Mouse (Mus musculus): ENCODE results near the gene Ccdc47. TPM values are rescaled to one million over a fixed set of nuclear protein-coding genes. Genes with fewer than 3 reads are reported as not detected.

Gene Ccdc47
- polyA plus RNA-seq, 1 experiment from 2014 or later, result 87.3 TPM

DNA sequence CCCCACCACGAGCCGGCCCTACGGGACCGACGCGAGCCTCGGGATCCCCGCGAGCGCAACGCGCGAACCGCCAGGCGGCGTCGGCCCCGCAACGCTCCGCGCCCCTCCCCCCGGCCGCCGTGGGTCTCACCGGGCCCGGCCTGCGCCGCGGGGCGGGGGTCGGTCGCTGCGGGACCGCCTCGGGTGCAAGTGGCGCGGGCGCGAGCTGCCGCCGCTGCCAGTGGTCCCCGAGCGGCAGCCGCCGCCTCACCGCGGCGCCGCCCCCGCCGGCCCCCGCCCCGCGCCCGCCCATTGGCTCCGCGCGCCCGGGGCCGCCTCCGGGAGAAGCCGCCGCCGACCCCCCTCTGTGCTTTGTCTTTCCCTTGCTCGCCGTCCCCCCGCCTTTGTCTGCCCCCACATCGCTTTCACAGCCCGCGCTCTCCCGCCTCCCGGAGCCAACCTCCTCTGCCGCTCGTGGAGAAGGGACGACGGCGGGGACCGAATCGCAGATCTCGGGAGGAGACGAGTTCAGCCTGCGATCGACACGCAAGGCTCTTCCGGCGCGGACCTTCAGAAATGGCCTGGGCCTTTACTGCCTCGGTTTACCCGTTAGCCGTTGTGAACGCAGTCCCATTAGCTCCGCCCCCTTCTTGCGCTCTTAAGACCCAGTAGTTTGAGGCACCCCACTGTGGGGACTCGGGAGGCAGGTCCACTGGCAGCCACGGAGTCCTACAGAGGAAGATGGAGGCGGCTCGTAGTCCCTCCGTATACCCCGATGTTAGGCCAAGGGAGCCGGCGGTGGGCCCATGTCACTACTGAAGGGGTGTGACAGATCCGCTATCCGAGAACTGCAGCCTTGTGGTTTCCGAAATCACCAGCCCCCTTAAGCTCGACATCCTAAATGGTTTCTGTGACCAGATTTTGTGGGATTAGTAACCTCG is 56.0 kb downstream of the Ccdc47 start:
- Histone ChIP-seq H3K9me3 (replicated peaks) (no peaks in the 10 kb centered on the region), H3K4me1 (replicated peaks) (peaks cover 39% of the 10 kb centered on the region), H3K27ac (peak overlapping the region; percentile 90), H3K9ac (peak overlapping the region; percentile 93), H3K27me3 (no peaks in the 10 kb centered on the region), H3K36me3 (peaks cover 19% of the 10 kb centered on the region), H3K4me3 (peak overlapping the region; percentile 89), H3K4me2 (peak overlapping the region; percentile 97)
- ATAC-seq (replicated peaks; ENCODE audit: insufficient number of reproducible peaks, insufficient read depth, low FRiP score, low read depth), result peak; percentile 76
- WGBS, result 1% methylated on average over 89 of the region's 106 CpGs

DNA sequence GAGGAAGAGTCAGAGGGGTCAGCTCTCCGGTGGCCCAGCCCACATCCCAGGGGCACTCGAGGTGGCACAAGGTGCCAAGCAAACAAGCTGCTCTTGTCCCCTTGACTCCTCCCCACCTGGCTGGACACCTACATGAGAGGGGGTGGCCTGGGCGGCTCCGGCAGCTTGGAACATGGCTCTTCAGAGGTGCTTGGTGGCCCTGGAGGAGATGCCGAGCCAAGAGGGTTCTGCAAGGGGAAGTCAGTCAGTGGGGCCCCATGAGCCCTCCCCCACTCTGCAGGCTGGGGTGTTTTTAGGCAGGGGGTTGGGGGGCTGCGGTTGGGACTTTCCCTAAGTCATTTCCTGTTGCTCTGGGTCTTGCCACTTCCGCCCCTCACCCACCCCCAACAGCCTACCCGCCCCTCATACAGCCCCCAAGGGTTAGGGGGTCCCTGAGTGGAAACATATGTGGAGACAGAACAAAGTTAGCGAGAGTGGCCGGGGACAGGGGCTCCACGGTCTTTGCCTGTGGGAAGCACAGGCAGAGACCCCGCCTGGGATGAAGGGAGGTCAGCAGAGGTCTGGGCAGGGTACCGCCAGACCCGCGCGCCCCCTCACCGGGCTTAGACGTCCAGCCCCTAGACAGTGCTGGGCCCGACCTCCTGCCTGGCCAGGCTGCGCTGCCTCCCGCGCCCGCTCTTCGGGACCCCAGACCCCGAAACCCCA is 56.8 kb downstream of the Ccdc47 start:
- peak overlapping the region; percentile 90 for H3K27ac ChIP-seq
- H3K9me3 ChIP-seq (replicated peaks), result no peaks in the 10 kb centered on the region
- under 1% methylated on average over 21 of the region's 25 CpGs for WGBS
- peak overlapping the region; percentile 97 for H3K4me2 ChIP-seq
- ATAC-seq (replicated peaks; ENCODE audit: insufficient number of reproducible peaks, insufficient read depth, low FRiP score, low read depth), result peak; percentile 25
- H3K9ac ChIP-seq, result peak overlapping the region; percentile 93
- H3K4me3 ChIP-seq, result peak overlapping the region; percentile 89
- H3K27me3 ChIP-seq, result no peaks in the 10 kb centered on the region
- peaks cover 27% of the 10 kb centered on the region for H3K36me3 ChIP-seq
- peaks cover 38% of the 10 kb centered on the region for H3K4me1 ChIP-seq (replicated peaks)

DNA sequence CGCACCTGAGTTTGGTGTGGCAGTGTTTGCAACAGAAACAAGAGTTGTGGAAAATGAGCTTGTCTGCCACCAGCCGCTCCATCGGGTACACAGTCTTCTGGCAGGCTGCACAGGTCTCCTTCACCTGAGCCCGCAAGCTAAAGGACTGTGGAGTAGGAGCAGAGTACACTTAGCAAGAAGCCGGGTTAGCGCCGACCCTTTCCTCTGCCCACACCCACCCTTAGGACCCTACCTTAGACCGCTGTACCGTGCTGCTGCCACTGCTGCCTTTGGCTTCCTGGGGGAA is 57.3 kb downstream of the Ccdc47 start:
- peaks cover 36% of the 10 kb centered on the region for H3K4me1 ChIP-seq (replicated peaks)
- H3K36me3 ChIP-seq, result peaks cover 32% of the 10 kb centered on the region
- H3K9me3 ChIP-seq (replicated peaks), result no peaks in the 10 kb centered on the region
- peak overlapping the region; percentile 89 for H3K4me3 ChIP-seq
- no peaks in the 10 kb centered on the region for H3K27me3 ChIP-seq
- H3K27ac ChIP-seq, result peak overlapping the region; percentile 90
- 35% methylated on average over 8 of the region's 9 CpGs for WGBS
- ATAC-seq (replicated peaks; ENCODE audit: insufficient number of reproducible peaks, insufficient read depth, low FRiP score, low read depth), result no peak
- H3K9ac ChIP-seq, result peak overlapping the region; percentile 93
- peak overlapping the region; percentile 97 for H3K4me2 ChIP-seq

DNA sequence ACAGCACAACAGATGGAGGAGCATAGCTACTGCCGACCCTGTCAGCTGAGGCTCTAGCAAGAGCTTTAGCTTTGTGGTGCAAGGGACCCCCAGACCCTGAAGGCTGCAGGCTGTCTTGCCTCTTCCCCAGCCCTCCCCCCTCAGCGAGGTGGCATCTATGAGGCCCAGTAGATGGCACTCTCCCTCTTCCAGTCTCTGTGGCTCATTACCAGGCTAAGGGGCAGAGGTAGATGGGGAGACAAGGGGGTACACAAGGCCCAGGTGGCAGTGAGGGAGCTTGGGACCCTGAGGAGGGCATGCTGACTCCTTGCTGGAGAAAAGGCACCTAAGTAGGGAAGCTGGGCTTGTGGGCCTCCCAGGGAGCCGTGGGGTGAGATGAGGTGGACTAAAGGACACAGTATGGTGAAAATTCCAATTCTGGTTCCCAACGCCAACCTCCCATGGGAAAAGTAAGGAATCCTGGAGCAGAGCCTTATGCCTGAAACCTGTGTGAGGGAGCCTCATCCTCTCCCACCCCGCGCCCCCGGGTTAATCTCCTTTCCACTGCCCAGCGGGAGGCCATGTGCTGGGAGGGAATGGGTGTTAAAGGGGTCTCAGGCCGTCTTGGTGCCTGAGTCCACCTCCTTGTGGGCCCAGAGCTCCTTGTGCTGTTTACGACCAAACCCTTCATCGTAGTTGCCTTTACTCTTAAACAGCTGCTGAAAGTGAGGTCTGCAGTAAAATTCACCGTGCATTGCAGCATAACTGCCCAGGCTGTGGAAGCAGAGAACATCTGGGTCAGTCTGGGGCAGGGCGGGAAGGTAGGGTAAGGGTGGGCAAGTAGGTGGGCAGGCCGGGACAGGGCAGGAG is 57.8 kb downstream of the Ccdc47 start:
- peaks cover 34% of the 10 kb centered on the region for H3K36me3 ChIP-seq
- peak overlapping the region; percentile 90 for H3K27ac ChIP-seq
- peak overlapping the region; percentile 97 for H3K4me2 ChIP-seq
- ATAC-seq (replicated peaks; ENCODE audit: insufficient number of reproducible peaks, insufficient read depth, low FRiP score, low read depth), result no peak
- H3K4me1 ChIP-seq (replicated peaks), result peaks cover 36% of the 10 kb centered on the region
- no peaks in the 10 kb centered on the region for H3K9me3 ChIP-seq (replicated peaks)
- H3K27me3 ChIP-seq, result no peaks in the 10 kb centered on the region
- 55% methylated on average over 14 of the region's 14 CpGs for WGBS
- H3K4me3 ChIP-seq, result peak overlapping the region; percentile 89
- H3K9ac ChIP-seq, result peak overlapping the region; percentile 93

DNA sequence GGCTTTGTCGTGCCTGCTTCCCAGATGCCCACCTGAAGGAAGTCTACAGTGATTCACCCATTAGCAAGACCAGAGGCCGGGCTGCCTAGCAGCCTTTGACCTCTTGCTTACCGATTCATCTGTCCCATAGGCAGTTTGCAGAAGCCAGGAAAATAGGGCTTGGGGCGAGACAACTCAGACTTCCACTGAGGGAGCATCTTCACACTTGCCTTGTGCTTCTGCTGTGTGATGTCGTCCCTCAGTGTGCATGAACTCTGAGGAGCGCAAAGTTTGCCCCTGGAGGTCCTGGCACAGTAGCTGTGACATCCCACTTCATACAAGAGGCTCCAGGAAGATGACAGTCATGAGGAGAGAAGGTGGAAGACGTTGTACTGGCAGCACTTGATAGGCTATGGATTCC is 59.0 kb downstream of the Ccdc47 start:
- no peak overlapping the region for H3K9ac ChIP-seq
- peaks cover 41% of the 10 kb centered on the region for H3K36me3 ChIP-seq
- H3K4me3 ChIP-seq, result no peak overlapping the region
- H3K27me3 ChIP-seq, result no peaks in the 10 kb centered on the region
- H3K4me2 ChIP-seq, result no peak overlapping the region
- H3K27ac ChIP-seq, result no peak overlapping the region
- no peak for ATAC-seq (replicated peaks; ENCODE audit: insufficient number of reproducible peaks, insufficient read depth, low FRiP score, low read depth)
- 75% methylated on average over 7 of the region's 7 CpGs for WGBS
- no peaks in the 10 kb centered on the region for H3K9me3 ChIP-seq (replicated peaks)
- peaks cover 36% of the 10 kb centered on the region for H3K4me1 ChIP-seq (replicated peaks)

DNA sequence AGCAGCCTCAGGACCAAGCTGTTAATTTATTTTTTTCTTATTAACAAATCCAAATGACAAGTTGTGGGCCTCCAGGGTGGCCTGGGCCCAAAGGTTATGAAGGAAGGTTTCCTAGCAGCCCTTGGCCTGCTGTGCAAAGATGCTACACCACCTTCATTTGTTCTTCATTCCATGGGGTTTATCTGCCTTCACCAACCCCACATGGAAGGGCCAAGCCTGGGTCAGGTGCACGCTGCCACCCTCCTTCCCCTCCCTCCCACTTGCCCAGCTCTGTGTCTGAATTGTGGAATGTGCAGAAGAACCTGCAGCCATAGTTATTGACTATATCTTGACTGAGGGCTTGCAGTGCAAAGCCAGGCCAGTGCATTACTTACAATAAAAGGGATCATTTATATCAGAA is 59.9 kb downstream of the Ccdc47 start:
- H3K9me3 ChIP-seq (replicated peaks), result no peaks in the 10 kb centered on the region
- peaks cover 50% of the 10 kb centered on the region for H3K36me3 ChIP-seq
- H3K4me2 ChIP-seq, result no peak overlapping the region
- WGBS, result 73% methylated on average over 1 of the region's 1 CpGs
- peaks cover 33% of the 10 kb centered on the region for H3K4me1 ChIP-seq (replicated peaks)
- H3K9ac ChIP-seq, result no peak overlapping the region
- no peak overlapping the region for H3K27ac ChIP-seq
- ATAC-seq (replicated peaks; ENCODE audit: insufficient number of reproducible peaks, insufficient read depth, low FRiP score, low read depth), result no peak
- no peaks in the 10 kb centered on the region for H3K27me3 ChIP-seq
- H3K4me3 ChIP-seq, result no peak overlapping the region

DNA sequence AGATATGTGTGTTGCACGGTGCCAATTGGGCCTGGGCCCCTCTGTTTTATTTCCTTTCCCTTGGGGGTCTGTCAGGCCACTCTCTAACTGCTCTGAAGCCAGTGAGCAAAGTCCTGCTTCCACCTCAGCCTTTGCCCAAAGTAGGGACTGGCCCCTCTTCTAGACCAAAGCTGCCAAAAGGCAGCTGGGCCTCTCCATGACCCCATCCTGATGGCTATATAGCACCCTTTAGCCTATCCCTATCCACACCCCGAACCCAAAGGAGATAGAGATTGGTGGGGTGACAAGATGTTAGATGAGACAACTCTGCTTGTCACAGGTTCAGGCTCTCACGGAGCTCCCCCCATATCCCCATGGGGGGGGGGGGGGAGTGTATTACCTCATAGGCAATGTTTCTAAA is 60.4 kb downstream of the Ccdc47 start:
- peaks cover 55% of the 10 kb centered on the region for H3K36me3 ChIP-seq
- H3K4me3 ChIP-seq, result no peak overlapping the region
- no peak overlapping the region for H3K4me2 ChIP-seq
- peaks cover 28% of the 10 kb centered on the region for H3K4me1 ChIP-seq (replicated peaks)
- H3K27me3 ChIP-seq, result no peaks in the 10 kb centered on the region
- H3K27ac ChIP-seq, result no peak overlapping the region
- no peak for ATAC-seq (replicated peaks; ENCODE audit: insufficient number of reproducible peaks, insufficient read depth, low FRiP score, low read depth)
- no peaks in the 10 kb centered on the region for H3K9me3 ChIP-seq (replicated peaks)
- 58% methylated on average over 3 of the region's 3 CpGs for WGBS
- H3K9ac ChIP-seq, result no peak overlapping the region

DNA sequence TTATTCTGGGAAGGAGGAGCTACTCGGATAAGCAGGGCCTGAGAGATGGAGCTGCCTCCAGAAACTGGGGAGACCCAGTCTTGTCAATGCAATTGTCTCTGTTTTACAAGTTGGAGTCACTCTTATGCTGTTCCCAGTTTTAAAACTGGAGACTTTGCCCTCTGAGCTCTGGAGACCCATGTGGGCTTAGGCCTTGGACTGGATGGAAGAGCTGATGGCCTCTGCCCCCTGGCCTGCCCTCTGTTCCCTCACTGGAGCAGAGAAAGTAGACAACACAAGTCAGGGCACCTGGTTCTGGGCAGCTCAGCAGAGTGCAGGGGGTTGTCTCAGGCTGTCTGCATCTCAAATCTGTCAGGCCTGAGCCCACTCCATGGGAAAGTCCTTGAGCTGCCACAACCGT is 61.4 kb downstream of the Ccdc47 start:
- ATAC-seq (replicated peaks; ENCODE audit: insufficient number of reproducible peaks, insufficient read depth, low FRiP score, low read depth), result no peak
- peaks cover 65% of the 10 kb centered on the region for H3K36me3 ChIP-seq
- no peaks in the 10 kb centered on the region for H3K27me3 ChIP-seq
- no peak overlapping the region for H3K4me3 ChIP-seq
- peaks cover 25% of the 10 kb centered on the region for H3K4me1 ChIP-seq (replicated peaks)
- H3K9ac ChIP-seq, result no peak overlapping the region
- H3K4me2 ChIP-seq, result no peak overlapping the region
- H3K27ac ChIP-seq, result 0 out of 2 replicates have a peak overlapping the region, but pooled peaks have one; percentile 3
- H3K9me3 ChIP-seq (replicated peaks), result no peaks in the 10 kb centered on the region
- WGBS, result 53% methylated on average over 2 of the region's 2 CpGs

DNA sequence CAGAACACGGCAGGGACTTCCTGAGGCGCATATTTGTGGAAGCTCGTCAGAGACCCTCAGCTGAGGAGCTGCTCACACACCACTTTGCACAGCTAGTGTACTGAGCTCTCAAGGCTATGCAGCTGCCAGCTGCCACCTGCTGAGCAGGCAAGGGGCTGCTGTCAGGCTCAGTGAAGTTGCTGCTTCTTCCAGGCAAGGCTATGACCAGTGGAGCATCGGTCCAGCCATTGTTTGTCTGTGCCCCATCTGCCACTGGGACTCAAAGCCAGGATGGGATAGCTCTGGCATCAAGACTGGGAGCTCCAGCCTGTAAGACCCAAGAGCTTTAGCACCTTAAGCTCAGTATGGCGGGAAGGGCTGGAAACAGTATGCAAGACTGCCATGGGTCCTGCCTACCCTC is 62.1 kb downstream of the Ccdc47 start:
- Histone ChIP-seq H3K27me3 (no peaks in the 10 kb centered on the region), H3K9ac (no peak overlapping the region), H3K36me3 (peaks cover 71% of the 10 kb centered on the region), H3K4me2 (no peak overlapping the region), H3K4me3 (no peak overlapping the region), H3K4me1 (replicated peaks) (peaks cover 18% of the 10 kb centered on the region), H3K27ac (no peak overlapping the region), H3K9me3 (replicated peaks) (no peaks in the 10 kb centered on the region)
- 75% methylated on average over 5 of the region's 5 CpGs for WGBS
- ATAC-seq (replicated peaks; ENCODE audit: insufficient number of reproducible peaks, insufficient read depth, low FRiP score, low read depth), result no peak

DNA sequence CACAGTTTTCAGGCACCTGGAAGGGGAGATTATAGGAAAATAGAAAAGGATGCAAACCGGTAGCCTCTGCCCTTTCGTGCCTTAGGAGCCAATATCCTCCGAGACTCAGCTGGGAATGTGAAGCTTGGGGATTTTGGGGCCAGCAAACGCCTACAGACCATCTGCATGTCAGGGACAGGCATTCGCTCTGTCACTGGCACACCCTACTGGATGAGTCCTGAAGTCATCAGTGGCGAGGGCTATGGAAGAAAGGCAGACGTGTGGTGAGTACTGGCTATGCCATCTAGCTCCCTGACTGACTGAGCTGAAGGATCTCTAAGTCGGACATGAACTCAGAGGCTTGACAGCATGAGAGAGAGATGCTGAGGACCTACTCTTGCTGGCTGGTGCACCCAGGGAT is 64.0 kb downstream of the Ccdc47 start:
- H3K27me3 ChIP-seq, result no peaks in the 10 kb centered on the region
- no peak for ATAC-seq (replicated peaks; ENCODE audit: insufficient number of reproducible peaks, insufficient read depth, low FRiP score, low read depth)
- WGBS, result 79% methylated on average over 8 of the region's 8 CpGs
- H3K27ac ChIP-seq, result no peak overlapping the region
- H3K9ac ChIP-seq, result no peak overlapping the region
- 0 out of 2 replicates have a peak, but pooled peaks cover 3% of the 10 kb centered on the region for H3K4me1 ChIP-seq (replicated peaks)
- peaks cover 80% of the 10 kb centered on the region for H3K36me3 ChIP-seq
- no peaks in the 10 kb centered on the region for H3K9me3 ChIP-seq (replicated peaks)
- no peak overlapping the region for H3K4me3 ChIP-seq
- no peak overlapping the region for H3K4me2 ChIP-seq

DNA sequence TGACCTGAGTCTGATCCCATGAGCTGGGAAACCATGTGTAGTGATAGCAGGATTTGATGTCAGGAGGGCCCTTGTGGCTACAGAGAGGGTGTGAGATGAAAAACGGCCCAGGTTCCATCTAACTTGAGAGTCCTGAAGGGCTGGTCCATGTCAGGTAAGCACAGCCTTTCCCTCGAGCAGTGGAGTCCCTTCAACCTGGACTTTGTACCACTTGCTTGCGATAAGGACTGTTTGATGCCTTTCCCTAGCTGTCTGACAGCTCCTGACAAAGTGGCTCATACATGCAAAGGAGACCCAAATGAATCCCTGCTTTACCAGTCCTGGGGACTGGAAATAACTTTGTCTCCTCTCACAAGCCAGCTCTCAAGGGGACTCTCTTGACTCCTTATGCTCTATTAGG is 64.9 kb downstream of the Ccdc47 start:
- 82% methylated on average over 3 of the region's 3 CpGs for WGBS

More for the DNA sequence above, 64.9 kb downstream of the Ccdc47 start:
- Histone ChIP-seq H3K4me2 (no peak overlapping the region), H3K36me3 (peaks cover 78% of the 10 kb centered on the region), H3K9me3 (replicated peaks) (no peaks in the 10 kb centered on the region), H3K27ac (no peak overlapping the region), H3K4me1 (replicated peaks) (no peaks in the 10 kb centered on the region), H3K9ac (no peak overlapping the region), H3K4me3 (no peak overlapping the region), H3K27me3 (no peaks in the 10 kb centered on the region)
- no peak for ATAC-seq (replicated peaks; ENCODE audit: insufficient number of reproducible peaks, insufficient read depth, low FRiP score, low read depth)
